Mouse (Mus musculus) R1 (cell line): ENCODE measurements at regions not wholly inside any gene's neighbourhood (a gene's known extent, or its start where the extent isn't known, plus 50 kb on each side); places are given as distances from the start of the nearest gene placed in this dataset.

Experiments used
- DNase-seq: peaks from one replicate; pipeline ENCODE4 v3.0.0-alpha.2; 2018; ENCODE audit warnings: low read depth, low spot score

- no peak for DNase-seq
Measured at GRCm38 (mm10) chr8:25463532-25463931, 639.4 kb upstream of the Adam5 start.

GRCm38 (mm10) chr8:25462492-25462891 is 638.3 kb upstream of the Adam5 start:
- DNase-seq: peak; percentile 66

- DNase-seq: no peak
Measured at GRCm38 (mm10) chr8:25455644-25456043, 631.5 kb upstream of the Adam5 start.

GRCm38 (mm10) chr8:25454972-25455371 is 630.8 kb upstream of the Adam5 start:
- DNase-seq: peak; percentile 39

GRCm38 (mm10) chr8:25453826-25454225 is 629.7 kb upstream of the Adam5 start:
- no peak for DNase-seq

- DNase-seq: no peak
Measured at GRCm38 (mm10) chr8:25450544-25450943, 626.4 kb upstream of the Adam5 start.

- no peak for DNase-seq
Measured at GRCm38 (mm10) chr8:25449590-25449989, 625.4 kb upstream of the Adam5 start.

- DNase-seq: no peak
Measured at GRCm38 (mm10) chr8:25447900-25448299, 623.7 kb upstream of the Adam5 start.

GRCm38 (mm10) chr8:25445968-25446367 is 621.8 kb upstream of the Adam5 start:
- no peak for DNase-seq

GRCm38 (mm10) chr8:25445054-25445453 is 620.9 kb upstream of the Adam5 start:
- no peak for DNase-seq

- DNase-seq: no peak
Measured at GRCm38 (mm10) chr8:25443552-25443951, 619.4 kb upstream of the Adam5 start.

- no peak for DNase-seq
Measured at GRCm38 (mm10) chr8:25441057-25441441, 616.9 kb upstream of the Adam5 start.

GRCm38 (mm10) chr8:25440391-25441056 is 616.4 kb upstream of the Adam5 start:
- DNase-seq: no peak

- no peak for DNase-seq
Measured at GRCm38 (mm10) chr8:25439971-25440370, 615.8 kb upstream of the Adam5 start.

- peak; percentile 56 for DNase-seq
Measured at GRCm38 (mm10) chr8:25438021-25438620, 614.0 kb upstream of the Adam5 start.

GRCm38 (mm10) chr8:25437178-25437577 is 613.0 kb upstream of the Adam5 start:
- DNase-seq: no peak

- DNase-seq: peak; percentile 15
Measured at GRCm38 (mm10) chr8:25430552-25430951, 606.4 kb upstream of the Adam5 start.

- peak; percentile 13 for DNase-seq
Measured at GRCm38 (mm10) chr8:25429846-25430482, 605.8 kb upstream of the Adam5 start.

- DNase-seq: no peak
Measured at GRCm38 (mm10) chr8:25428761-25429160, 604.6 kb upstream of the Adam5 start.

- DNase-seq: no peak
Measured at GRCm38 (mm10) chr8:25426207-25426606, 602.0 kb upstream of the Adam5 start.

GRCm38 (mm10) chr8:25421478-25421877 is 597.3 kb upstream of the Adam5 start:
- DNase-seq: no peak

GRCm38 (mm10) chr8:25410536-25410935 is 586.4 kb upstream of the Adam5 start:
- no peak for DNase-seq

GRCm38 (mm10) chr8:25407862-25408261 is 583.7 kb upstream of the Adam5 start:
- DNase-seq: no peak
